Mouse (Mus musculus) neural tube, embryonic 15.5 days (tissue): ENCODE results near the gene P3h1. TPM values are rescaled to one million over a fixed set of nuclear protein-coding genes. Genes with fewer than 3 reads are reported as not detected.
A peak's percentile ranks its signal among the peaks of the same experiment; 100 is the strongest.
"Not testable (repeated sequence)": the region's sequence is repeated elsewhere in the genome, so short reads cannot be mapped to it uniquely, and the experiment has no call there.

Experiments
- ATAC-seq: fragments of 200-750 bp; cut with Nextera tagmentation; 2 replicates; pipeline ENCODE4 v1.8.0; 2017; ENCODE audit warnings: mild to moderate bottlenecking, moderate TSS enrichment, moderate library complexity; ENCODE audit not compliant: low FRiP score
- H3K27ac ChIP-seq: fragments of 300-500 bp; sonication (generic); replicated peaks from 2 replicates; pipeline ENCODE4 v1.5.1; 2015; ENCODE audit warnings: mild to moderate bottlenecking, inconsistent platforms
- H3K27me3 ChIP-seq: fragments of 300-500 bp; sonication (generic); replicated peaks from 2 replicates; pipeline ENCODE4 v1.6.1; 2015; ENCODE audit warnings: inconsistent platforms
- H3K36me3 ChIP-seq: fragments of 300-500 bp; sonication (generic); 2 replicates; pipeline ENCODE4 v1.6.1; 2015; ENCODE audit warnings: inconsistent platforms
- H3K4me1 ChIP-seq: fragments of 300-500 bp; sonication (generic); 2 replicates; pipeline ENCODE4 v1.6.1; 2015; ENCODE audit warnings: inconsistent platforms
- H3K4me2 ChIP-seq: fragments of 300-500 bp; sonication (generic); 2 replicates; pipeline ENCODE4 v1.6.1; 2015; ENCODE audit warnings: inconsistent platforms, mild to moderate bottlenecking, moderate library complexity
- H3K4me3 ChIP-seq: fragments of 300-500 bp; sonication (generic); replicated peaks from 2 replicates; pipeline ENCODE4 v1.5.1; 2015; ENCODE audit warnings: mild to moderate bottlenecking, inconsistent platforms
- H3K9ac ChIP-seq: fragments of 300-500 bp; sonication (generic); replicated peaks from 2 replicates; pipeline ENCODE4 v1.6.1; 2015; ENCODE audit warnings: mild to moderate bottlenecking, inconsistent platforms
- H3K9me3 ChIP-seq: fragments of 300-500 bp; sonication (generic); replicated peaks from 2 replicates; pipeline ENCODE4 v1.6.1; 2016; ENCODE audit warnings: inconsistent platforms
- WGBS: fragments of 180-500 bp; shearing (Covaris S2); methylation state at CpG from one replicate; pipeline ENCODE4 v1.1.7; 2015; ENCODE audit warnings: mixed read lengths; 5-methylcytosine and 5-hydroxymethylcytosine counted together
- polyA plus RNA-seq: library from polyadenylated mRNA; unstranded; fragments of >200 nt; fragmentation: Nextera tagmentation; extraction: Ambion mirVana; gene quantifications from 2 replicates; pipeline ENCODE4 v1.2.1, GENCODE M21; 2015

P3h1 gene
- polyA plus RNA-seq, 1 experiment from 2014 or later, result 14.1 TPM

- Histone ChIP-seq H3K27ac (peak within 1 kb of the TSS; percentile 63), H3K4me1 (peaks cover 10% of the 10 kb centered on the region), H3K36me3 (no peaks in the 10 kb centered on the region), H3K4me3 (no peak within 1 kb of the TSS), H3K27me3 (no peaks in the 10 kb centered on the region), H3K9me3 (no peaks in the 10 kb centered on the region), H3K4me2 (no peak within 1 kb of the TSS), H3K9ac (no peak within 1 kb of the TSS)
- WGBS, result 80% methylated on average over 12 of the region's 12 CpGs
- no peak for ATAC-seq
These were observed 22.6 kb downstream of the P3h1 start, which contains the start of gene Cldn19 for GRCm38 (mm10) chr4:119255351-119255750. TSS of gene Cldn19 (plus strand) at chr4:119255414.

- no peak for ATAC-seq
- 78% methylated on average over 6 of the region's 6 CpGs for WGBS
- H3K4me1 ChIP-seq, result peaks cover 10% of the 10 kb centered on the region
- no peak overlapping the region for H3K4me3 ChIP-seq
- no peak overlapping the region for H3K4me2 ChIP-seq
- H3K27me3 ChIP-seq, result no peaks in the 10 kb centered on the region
- H3K9me3 ChIP-seq, result no peaks in the 10 kb centered on the region
- no peak overlapping the region for H3K9ac ChIP-seq
- H3K36me3 ChIP-seq, result no peaks in the 10 kb centered on the region
- H3K27ac ChIP-seq, result no peak overlapping the region
These were observed 24.4 kb downstream of the P3h1 start for GRCm38 (mm10) chr4:119257083-119257482.

GRCm38 (mm10) chr4:119259344-119260254 is 26.9 kb downstream of the P3h1 start:
- H3K4me1 ChIP-seq, result peaks cover under 1% of the 10 kb centered on the region; the same call in 1 of the 2 replicates
- H3K4me2 ChIP-seq, result no peak overlapping the region
- no peak overlapping the region for H3K27ac ChIP-seq
- no peak overlapping the region for H3K4me3 ChIP-seq
- no peaks in the 10 kb centered on the region for H3K9me3 ChIP-seq
- ATAC-seq, result no peak
- H3K9ac ChIP-seq, result no peak overlapping the region
- no peaks in the 10 kb centered on the region for H3K36me3 ChIP-seq
- no peaks in the 10 kb centered on the region for H3K27me3 ChIP-seq
- WGBS, result 87% methylated on average over 15 of the region's 15 CpGs

- 74% methylated on average over 7 of the region's 7 CpGs for WGBS
- H3K4me1 ChIP-seq, result no peaks in the 10 kb centered on the region
- no peak overlapping the region for H3K4me2 ChIP-seq
- H3K9me3 ChIP-seq, result no peaks in the 10 kb centered on the region
- H3K4me3 ChIP-seq, result no peak overlapping the region
- H3K36me3 ChIP-seq, result no peaks in the 10 kb centered on the region
- H3K9ac ChIP-seq, result no peak overlapping the region
- H3K27me3 ChIP-seq, result no peaks in the 10 kb centered on the region
- no peak for ATAC-seq
- H3K27ac ChIP-seq, result no peak overlapping the region
These were observed 28.5 kb downstream of the P3h1 start for GRCm38 (mm10) chr4:119261087-119261713.

GRCm38 (mm10) chr4:119262483-119262882 is 29.8 kb downstream of the P3h1 start:
- Histone ChIP-seq H3K4me3 (no peak overlapping the region), H3K9ac (no peak overlapping the region), H3K27ac (no peak overlapping the region), H3K4me1 (no peaks in the 10 kb centered on the region), H3K4me2 (no peak overlapping the region), H3K36me3 (no peaks in the 10 kb centered on the region), H3K27me3 (no peaks in the 10 kb centered on the region), H3K9me3 (no peaks in the 10 kb centered on the region)
- WGBS, result 89% methylated on average over 5 of the region's 5 CpGs
- no peak for ATAC-seq

GRCm38 (mm10) chr4:119263459-119263858 is 30.7 kb downstream of the P3h1 start:
- no peaks in the 10 kb centered on the region for H3K27me3 ChIP-seq
- ATAC-seq, result no peak

GRCm38 (mm10) chr4:119266606-119267005 is 33.9 kb downstream of the P3h1 start:
- Histone ChIP-seq H3K4me3 (no peak overlapping the region), H3K4me2 (no peak overlapping the region), H3K9ac (no peak overlapping the region), H3K36me3 (peaks cover 19% of the 10 kb centered on the region), H3K9me3 (no peaks in the 10 kb centered on the region), H3K27me3 (no peaks in the 10 kb centered on the region), H3K27ac (no peak overlapping the region), H3K4me1 (no peaks in the 10 kb centered on the region)
- 82% methylated on average over 13 of the region's 13 CpGs for WGBS
- no peak for ATAC-seq

More at GRCm38 (mm10) chr4:119263459-119263858, 30.7 kb downstream of the P3h1 start:
- no peak overlapping the region for H3K27ac ChIP-seq
- H3K4me3 ChIP-seq, result no peak overlapping the region
- H3K36me3 ChIP-seq, result no peaks in the 10 kb centered on the region
- H3K4me1 ChIP-seq, result no peaks in the 10 kb centered on the region
- 78% methylated on average over 3 of the region's 3 CpGs for WGBS
- no peak overlapping the region for H3K9ac ChIP-seq
- no peak overlapping the region for H3K4me2 ChIP-seq
- H3K9me3 ChIP-seq, result no peaks in the 10 kb centered on the region

- Histone ChIP-seq H3K36me3 (peaks cover 85% of the 10 kb centered on the region), H3K9me3 (no peaks in the 10 kb centered on the region), H3K27me3 (no peaks in the 10 kb centered on the region), H3K9ac (no peak overlapping the region), H3K4me3 (no peak overlapping the region), H3K4me1 (no peaks in the 10 kb centered on the region), H3K27ac (no peak overlapping the region), H3K4me2 (no peak overlapping the region)
- 87% methylated on average over 1 of the region's 1 CpGs for WGBS
- no peak for ATAC-seq
These were observed 41.9 kb downstream of the P3h1 start for GRCm38 (mm10) chr4:119274627-119275026.

- ATAC-seq, result no peak
- H3K4me1 ChIP-seq, result no peaks in the 10 kb centered on the region
These were observed 42.5 kb downstream of the P3h1 start for GRCm38 (mm10) chr4:119275226-119275625.

GRCm38 (mm10) chr4:119275726-119276125 is 43.0 kb downstream of the P3h1 start:
- no peak for ATAC-seq
- WGBS, result 91% methylated on average over 2 of the region's 2 CpGs
- Histone ChIP-seq H3K9ac (no peak overlapping the region), H3K9me3 (no peaks in the 10 kb centered on the region), H3K36me3 (peaks cover 85% of the 10 kb centered on the region), H3K4me2 (no peak overlapping the region), H3K27me3 (no peaks in the 10 kb centered on the region), H3K4me3 (no peak overlapping the region), H3K4me1 (no peaks in the 10 kb centered on the region), H3K27ac (no peak overlapping the region)

More at GRCm38 (mm10) chr4:119275226-119275625, 42.5 kb downstream of the P3h1 start:
- Histone ChIP-seq H3K9ac (no peak overlapping the region), H3K4me2 (no peak overlapping the region), H3K36me3 (peaks cover 85% of the 10 kb centered on the region), H3K9me3 (no peaks in the 10 kb centered on the region), H3K27me3 (no peaks in the 10 kb centered on the region), H3K27ac (no peak overlapping the region), H3K4me3 (no peak overlapping the region)
- WGBS, result 93% methylated on average over 2 of the region's 2 CpGs

GRCm38 (mm10) chr4:119278784-119279183 is 46.1 kb downstream of the P3h1 start:
- not testable (repeated sequence) for H3K4me3 ChIP-seq, H3K9me3 ChIP-seq, H3K4me1 ChIP-seq, H3K27ac ChIP-seq, H3K4me2 ChIP-seq, ATAC-seq, H3K27me3 ChIP-seq, H3K9ac ChIP-seq
- peaks cover 80% of the 10 kb centered on the region for H3K36me3 ChIP-seq
- WGBS, result 87% methylated on average over 15 of the region's 15 CpGs

- H3K27me3 ChIP-seq, result no peaks in the 10 kb centered on the region
- no peak for ATAC-seq
- H3K36me3 ChIP-seq, result peaks cover 39% of the 10 kb centered on the region
- H3K27ac ChIP-seq, result no peak overlapping the region
- H3K9me3 ChIP-seq, result no peaks in the 10 kb centered on the region
- WGBS, result 95% methylated on average over 1 of the region's 1 CpGs
- H3K9ac ChIP-seq, result no peak overlapping the region
- no peak overlapping the region for H3K4me2 ChIP-seq
- H3K4me3 ChIP-seq, result no peak overlapping the region
- peaks cover 13% of the 10 kb centered on the region for H3K4me1 ChIP-seq
These were observed 52.1 kb downstream of the P3h1 start for GRCm38 (mm10) chr4:119284861-119285260.
